Mouse (Mus musculus) gastrocnemius, postnatal 14 days (tissue): ENCODE results near the gene Ptpn20. TPM values are rescaled to one million over a fixed set of nuclear protein-coding genes. Genes with fewer than 3 reads are reported as not detected.
A peak's percentile ranks its signal among the peaks of the same experiment; 100 is the strongest.

Experiments
- DNase-seq: peaks from one replicate; pipeline ENCODE4 v3.0.0; 2021; ENCODE audit warnings: mixed read lengths
- intact Hi-C: fragments of 180-260 bp; cut with DNase I; formaldehyde crosslinking; loops from one replicate; pipeline ENCODE4 v1.15.1; 2025; ENCODE audit warnings: low total_unique reads
- total RNA-seq, 2 experiments: library from RNA; stranded (reverse); gene quantifications; 2 replicates each; pipeline ENCODE4 v1.2.3; 2021

Gene Ptpn20
- total RNA-seq, 2 experiments from 2014 or later = not detected

- intact Hi-C loops = loop anchor here (5.0 kb wide), 1 partner anchor 262 kb away; no protein-coding TSS in a partner anchor
- DNase-seq = no peak
Observed at GRCm38 (mm10) chr14:33669891-33670290, 80.9 kb downstream of the Ptpn20 start.

- intact Hi-C loops = loop anchor here (5.0 kb wide), 1 partner anchor 259 kb away; no protein-coding TSS in a partner anchor
- DNase-seq = peak; percentile 52
Observed at GRCm38 (mm10) chr14:33673350-33674087, 84.5 kb downstream of the Ptpn20 start.

- no peak for DNase-seq
- intact Hi-C loops = no loop called here
Observed at GRCm38 (mm10) chr14:33677996-33678395, 89.0 kb downstream of the Ptpn20 start.

- no peak for DNase-seq
- intact Hi-C loops = no loop called here
Observed at GRCm38 (mm10) chr14:33678740-33679139, 89.7 kb downstream of the Ptpn20 start.

- intact Hi-C loops = no loop called here
Observed at GRCm38 (mm10) chr14:33680621-33681020, 91.6 kb downstream of the Ptpn20 start.

GRCm38 (mm10) chr14:33682768-33683167, 93.8 kb downstream of the Ptpn20 start:
- intact Hi-C loops = no loop called here

More at GRCm38 (mm10) chr14:33680621-33681020, 91.6 kb downstream of the Ptpn20 start:
- peak; percentile 48 for DNase-seq

GRCm38 (mm10) chr14:33683701-33684100, 94.7 kb downstream of the Ptpn20 start:
- DNase-seq = no peak
- intact Hi-C loops = no loop called here

More at GRCm38 (mm10) chr14:33682768-33683167, 93.8 kb downstream of the Ptpn20 start:
- DNase-seq = no peak

GRCm38 (mm10) chr14:33687444-33688028, 98.5 kb downstream of the Ptpn20 start:
- no peak for DNase-seq
- intact Hi-C loops = no loop called here

- DNase-seq = no peak
- intact Hi-C loops = no loop called here
Observed at GRCm38 (mm10) chr14:33689044-33689443, 100.0 kb downstream of the Ptpn20 start.

Other genes with a start within 250 kb of the Ptpn20 start
- gene Mapk8, start 142.0 kb upstream of the Ptpn20 start, total RNA-seq = 10 to 100 TPM; 22.9 to 25.4 TPM
- gene Frmpd2, start 117.5 kb upstream of the Ptpn20 start, total RNA-seq = under 1 TPM in 1 of 2 experiments, not detected in 1; 0.06 TPM